Mouse (Mus musculus) small intestine, adult 2 months (tissue): ENCODE results near the gene Rimbp3.

Experiments used
- CTCF ChIP-seq: fragments of 200-500 bp; IDR thresholded peaks from 2 replicates; pipeline ENCODE4 v1.5.1; 2012; ENCODE audit warnings: low read depth, mild to moderate bottlenecking, control low read depth, inconsistent platforms, low read length, moderate library complexity, mixed read lengths; ENCODE audit not compliant: insufficient replicate concordance, insufficient read length; ENCODE audit errors: extremely low read depth
- POLR2A ChIP-seq: fragments of 200-500 bp; IDR thresholded peaks from 2 replicates; pipeline ENCODE4 v1.6.1; 2012; ENCODE audit warnings: low read depth, mild to moderate bottlenecking, control low read depth, inconsistent platforms, low read length, moderate library complexity

DNA sequence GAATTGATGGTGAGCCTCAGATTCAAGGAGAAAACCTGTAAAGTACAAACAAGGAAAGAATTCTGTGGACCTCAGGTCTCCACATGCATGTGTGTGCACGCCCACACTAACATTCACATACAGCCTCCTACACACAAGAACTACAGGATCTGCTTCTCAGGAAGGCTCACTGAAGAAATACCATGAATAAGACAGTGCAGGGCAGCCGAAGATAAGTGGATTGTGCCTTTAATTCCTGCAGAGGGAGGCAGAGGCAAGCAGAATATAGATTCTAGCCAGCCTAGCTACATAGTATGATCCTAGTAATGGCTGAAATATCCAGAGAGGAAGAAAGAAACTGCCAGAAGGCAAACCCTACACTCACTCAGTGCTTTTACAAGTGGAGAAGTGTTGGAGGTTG, 6.4 kb upstream of the Rimbp3 start:
- TF ChIP-seq CTCF: no peak
- TF ChIP-seq POLR2A: no peak
